Mouse (Mus musculus): ENCODE measurements around the gene Spryd4.
"Not testable (repeated sequence)": the region's sequence is repeated elsewhere in the genome, so short reads cannot be mapped to it uniquely, and the experiment has no call there.

Spryd4 gene

DNA sequence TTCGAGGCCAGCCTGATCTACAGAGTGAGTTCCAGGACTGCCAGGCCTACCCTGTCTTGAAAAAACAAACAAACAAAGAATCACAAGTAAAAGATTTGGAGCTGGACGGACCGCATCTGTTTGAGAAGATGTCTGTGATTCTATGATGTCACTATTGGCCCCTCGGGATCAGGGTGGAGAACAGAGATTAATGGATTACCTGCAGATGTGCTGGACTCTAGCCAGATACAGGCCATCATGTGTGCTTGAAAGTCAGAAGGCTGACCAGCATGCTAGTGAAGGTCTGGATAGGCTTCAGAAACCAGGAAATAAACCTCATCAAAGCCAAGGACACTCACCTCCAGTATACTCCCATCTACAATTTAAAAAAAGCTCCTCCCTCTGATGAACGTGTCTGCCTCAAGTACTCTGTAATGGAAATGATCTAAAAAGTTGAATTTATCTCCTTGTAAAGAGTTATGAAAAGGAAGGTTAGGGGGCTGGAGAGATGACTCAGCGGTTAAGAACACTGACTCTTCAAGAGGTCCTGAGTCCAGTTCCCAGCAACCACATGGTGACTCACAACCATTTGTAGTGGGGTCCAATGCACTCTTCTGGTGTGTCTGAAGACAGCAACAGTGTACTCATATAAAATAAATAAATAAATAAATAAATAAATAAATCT is 26.2 kb downstream of the Spryd4 start:
- DNase-seq = no peak

DNA sequence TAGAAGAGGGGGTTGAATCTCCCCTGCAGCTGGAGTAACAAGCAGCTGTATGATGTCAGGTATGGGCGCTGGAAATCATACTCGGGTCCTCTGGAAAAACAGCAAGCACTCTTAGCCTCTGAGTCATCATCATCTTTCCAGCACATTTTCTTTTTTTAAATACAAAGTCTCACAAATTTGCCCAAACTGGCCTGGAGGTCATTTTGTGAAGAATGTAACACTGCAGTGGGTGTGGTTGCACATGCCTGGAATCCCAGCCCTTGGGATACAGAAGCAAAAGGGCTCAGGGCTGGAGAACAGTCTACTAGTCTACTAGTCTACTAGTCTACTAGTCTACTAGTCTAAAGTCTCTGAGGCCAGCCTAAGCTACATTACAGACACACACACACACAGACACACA is 27.3 kb downstream of the Spryd4 start:
- DNase-seq = no peak

DNA sequence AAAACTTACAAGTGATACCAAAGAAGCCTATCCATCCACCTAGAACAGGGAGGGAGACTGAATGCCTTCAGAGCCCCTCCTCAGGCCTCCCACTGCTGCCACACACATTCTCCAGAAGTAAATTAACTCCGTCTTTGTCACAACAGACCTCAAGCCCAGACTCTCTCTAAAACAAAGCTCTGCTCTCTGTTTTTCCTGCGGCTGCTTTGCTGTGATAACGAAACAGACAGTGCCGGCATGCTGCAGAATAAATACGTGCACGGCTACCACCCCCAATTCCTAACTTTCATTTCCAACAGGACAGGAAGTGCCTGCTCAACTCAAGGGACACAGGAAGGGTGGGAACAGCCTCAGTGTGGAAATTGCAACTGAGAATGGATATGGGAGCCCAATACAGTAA is 31.6 kb downstream of the Spryd4 start, which contains the start of gene Rbms2:
Gene Rbms2, minus strand, starts transcription at position 309 of the 400 bp plus-strand sequence.
- no peak for DNase-seq

DNA sequence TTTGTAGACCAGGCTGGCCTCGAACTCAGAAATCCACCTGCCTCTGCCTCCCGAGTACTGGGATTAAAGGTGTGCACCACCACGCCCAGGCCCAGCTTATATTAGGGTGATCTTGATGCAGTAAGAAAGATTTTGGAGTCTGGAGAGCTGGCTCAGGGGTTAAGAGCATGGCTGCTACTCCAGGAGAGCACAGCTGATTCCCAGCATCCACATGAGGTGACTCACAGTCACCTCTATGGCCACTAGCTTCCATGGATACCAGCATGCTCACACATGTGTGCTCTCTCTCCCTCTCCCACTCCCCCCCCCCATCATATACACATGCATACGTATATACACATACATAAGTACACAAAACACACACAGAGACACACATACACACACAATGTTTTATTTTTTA is 34.3 kb downstream of the Spryd4 start:
- DNase-seq = no peak

DNA sequence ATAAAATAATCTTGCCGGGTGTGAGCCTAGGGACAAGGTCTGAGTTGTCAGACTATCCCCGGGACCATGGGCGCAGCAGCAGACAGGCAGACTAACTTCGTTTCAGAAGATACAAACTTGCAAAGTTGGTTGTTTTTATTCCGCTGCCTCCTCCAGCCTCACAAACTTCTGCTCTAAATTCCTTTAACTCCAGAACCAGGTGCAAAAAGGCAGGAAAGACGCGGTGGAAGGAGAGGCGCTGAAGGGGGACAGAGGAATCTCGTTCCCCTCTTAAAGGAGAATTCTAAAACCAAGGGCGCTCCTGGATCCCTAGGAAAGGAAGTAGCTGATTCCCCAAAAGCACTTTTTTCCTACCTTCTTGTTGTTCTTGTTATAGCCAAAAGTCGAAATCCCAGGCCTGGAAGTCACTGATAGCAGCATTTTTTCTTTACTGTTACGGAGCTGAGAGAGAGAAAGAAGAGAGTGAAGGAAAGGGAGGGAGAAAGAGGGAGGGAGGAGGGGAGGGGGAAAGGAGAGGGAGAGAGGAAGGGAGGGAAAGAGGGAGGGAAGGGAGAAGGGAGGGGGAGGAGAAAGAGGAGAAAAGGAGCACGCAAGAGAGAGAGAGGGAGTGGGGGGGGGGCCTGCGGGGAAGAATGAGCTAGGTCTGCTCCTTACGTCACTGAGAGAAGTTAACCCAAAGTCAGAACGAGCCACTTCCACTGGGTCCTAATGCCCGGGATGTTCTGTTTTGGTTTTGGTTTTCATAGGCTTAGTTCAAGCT is 35.4 kb downstream of the Spryd4 start:
- peak; percentile 76 for DNase-seq

DNA sequence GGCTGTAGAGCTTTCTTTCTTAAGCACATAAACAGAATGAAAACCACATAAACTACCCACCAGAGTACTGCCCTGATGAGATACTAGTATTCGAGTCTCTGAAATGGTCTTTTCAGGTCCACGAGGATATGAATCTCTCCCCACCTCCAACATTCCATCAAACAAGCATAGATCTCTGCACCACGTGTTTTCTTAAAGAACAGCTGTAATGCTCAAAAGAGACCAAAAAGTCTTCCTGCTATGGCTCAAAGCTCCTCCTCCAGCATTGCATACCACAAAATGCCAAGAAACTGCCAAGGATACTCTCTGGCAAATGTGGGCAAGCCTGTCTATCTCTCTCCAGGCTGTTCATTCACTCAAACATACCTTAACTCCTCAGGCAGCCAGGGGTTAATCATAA is 36.3 kb downstream of the Spryd4 start:
- no peak for DNase-seq

DNA sequence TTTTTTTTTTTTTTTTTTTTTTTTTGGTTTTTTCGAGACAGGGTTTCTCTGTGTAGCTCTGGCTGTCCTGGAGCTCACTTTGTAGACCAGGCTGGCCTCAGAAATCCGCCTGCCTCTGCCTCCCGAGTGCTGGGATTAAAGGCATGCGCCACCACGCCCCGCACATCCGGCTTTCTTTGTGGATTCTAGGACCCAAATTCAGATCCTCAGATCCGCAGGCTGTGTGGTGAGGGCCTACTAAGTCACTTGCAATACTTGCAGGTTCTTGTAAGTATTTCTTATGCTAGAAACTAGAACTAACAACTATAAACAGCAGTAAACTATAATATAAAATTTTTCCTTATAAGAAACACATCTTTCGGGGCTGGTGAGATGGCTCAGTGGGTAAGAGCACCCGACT is 40.3 kb downstream of the Spryd4 start:
- DNase-seq = not testable (repeated sequence)

DNA sequence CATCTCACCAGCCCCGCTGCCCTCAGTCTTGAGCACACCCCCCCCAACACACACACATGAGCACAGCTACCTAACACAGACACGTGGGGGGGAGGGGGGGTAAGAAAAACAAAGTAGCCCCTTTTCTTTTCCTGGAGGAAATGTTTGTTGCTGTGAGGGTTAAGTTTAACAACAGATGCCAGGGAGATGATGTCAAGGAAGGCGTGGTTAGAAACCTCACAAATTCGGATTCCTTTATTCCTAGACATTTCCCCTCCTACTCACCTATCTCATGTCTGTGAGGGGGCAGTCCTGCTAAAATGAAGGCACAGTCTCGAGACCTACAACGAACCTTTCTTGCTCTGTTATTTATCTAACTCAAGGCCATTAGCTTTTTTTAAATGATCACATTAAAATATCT is 44.5 kb downstream of the Spryd4 start:
- no peak for DNase-seq

DNA sequence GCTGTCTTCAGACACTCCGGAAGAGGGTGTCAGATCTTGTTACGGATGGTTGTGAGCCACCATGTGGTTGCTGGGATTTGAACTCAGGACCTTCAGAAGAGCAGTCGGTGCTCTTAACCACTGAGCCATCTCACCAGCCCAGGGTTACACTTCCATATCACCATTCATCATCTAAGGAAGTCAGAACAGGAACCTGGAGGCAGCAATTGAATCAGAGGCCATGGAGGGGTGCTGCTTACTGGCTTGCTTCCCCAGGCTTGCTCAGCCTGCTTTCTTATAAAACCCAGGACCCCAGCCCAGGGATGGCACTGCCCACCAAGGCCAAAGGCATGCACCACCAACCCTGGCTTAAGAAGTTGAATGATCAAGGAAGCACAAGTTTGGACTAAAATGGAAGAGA is 45.9 kb downstream of the Spryd4 start:
- DNase-seq = not testable (repeated sequence)

Data from cerebellum, adult 9-10 months (tissue).